Mouse (Mus musculus) cerebellum, postnatal 14 days (tissue): ENCODE measurements around the gene E2f1.

ENCODE experiments used
- DNase-seq, 2 experiments: peaks; one replicate each; pipeline ENCODE4 v3.0.0; 2021; ENCODE audit warnings: mixed read lengths in 2 of 2

E2f1 gene

DNA sequence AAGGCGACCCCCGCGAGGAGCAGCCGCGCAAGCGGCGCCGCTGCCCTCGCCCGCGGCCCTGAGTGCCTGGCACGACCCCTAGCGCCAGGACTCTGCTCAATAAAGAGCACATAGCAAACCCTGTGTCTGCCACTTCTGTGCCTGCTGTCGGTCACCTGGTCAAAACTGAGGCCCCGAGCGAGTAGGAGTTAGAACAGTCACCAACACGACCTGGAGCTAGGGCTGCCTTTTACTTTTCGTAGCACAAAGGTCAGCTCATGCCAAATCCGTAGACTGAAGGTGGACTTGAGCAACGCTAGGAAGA, 19.9 kb downstream of the E2f1 start:
- no peak for DNase-seq

DNA sequence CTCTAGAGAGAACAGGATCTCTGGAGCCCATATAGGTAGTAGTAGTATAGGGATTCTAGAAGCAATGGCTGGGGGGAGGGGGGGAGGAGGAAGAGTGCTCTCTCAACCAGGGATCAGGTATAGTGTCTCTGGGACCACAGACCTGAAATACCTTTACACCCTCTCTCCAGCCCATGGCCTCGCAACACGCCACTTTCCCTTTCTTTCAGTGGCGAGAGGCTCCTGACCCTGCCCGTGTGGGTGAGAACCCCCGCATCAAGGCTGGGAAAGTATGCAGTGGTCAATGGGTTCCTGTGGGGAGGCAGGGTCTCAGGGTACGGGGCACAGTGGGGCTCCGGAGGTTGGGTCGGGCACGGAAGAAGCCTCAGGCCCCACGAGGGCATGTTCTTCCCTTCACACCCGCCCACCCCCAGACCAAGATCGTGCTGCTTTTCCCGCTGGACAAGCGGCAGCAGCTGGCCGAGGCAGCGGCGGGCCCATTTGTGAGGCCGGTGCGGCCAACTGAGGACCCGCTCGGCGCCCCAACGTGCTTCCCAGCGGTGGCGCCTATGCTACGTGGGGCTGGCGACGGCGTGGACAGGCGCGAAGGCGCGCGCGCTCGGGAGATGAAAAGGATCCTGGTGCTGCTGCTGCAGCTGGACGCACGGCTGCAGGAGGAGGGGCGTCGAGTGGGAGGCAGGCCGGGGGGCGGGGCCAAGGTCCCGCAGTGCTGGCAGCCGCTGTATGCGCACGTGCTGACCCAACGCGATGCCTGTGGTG, 20.4 kb downstream of the E2f1 start:
- DNase-seq = peak; percentile 71 to 73

DNA sequence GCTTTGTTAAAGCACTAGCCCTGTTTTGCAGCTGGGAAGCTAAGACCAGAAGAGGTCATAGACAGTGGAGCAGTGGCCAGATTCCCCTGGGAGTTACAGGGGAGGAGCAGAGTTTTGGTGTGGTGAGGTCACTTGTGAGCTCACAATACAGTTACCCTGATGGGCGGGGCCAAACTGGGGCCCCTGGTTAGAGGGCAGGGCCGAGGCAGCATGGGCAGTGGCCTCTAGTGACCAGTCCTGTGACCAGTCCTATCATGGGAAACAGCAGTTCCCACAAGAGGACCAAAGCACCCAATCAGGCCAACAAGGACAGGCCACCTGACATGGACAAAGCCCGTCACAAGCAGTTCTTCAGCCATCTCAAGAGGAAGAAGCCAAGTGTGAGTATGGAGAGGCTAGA, 21.0 kb downstream of the E2f1 start:
- DNase-seq = peak in 1 of 2 experiments; percentile 51

DNA sequence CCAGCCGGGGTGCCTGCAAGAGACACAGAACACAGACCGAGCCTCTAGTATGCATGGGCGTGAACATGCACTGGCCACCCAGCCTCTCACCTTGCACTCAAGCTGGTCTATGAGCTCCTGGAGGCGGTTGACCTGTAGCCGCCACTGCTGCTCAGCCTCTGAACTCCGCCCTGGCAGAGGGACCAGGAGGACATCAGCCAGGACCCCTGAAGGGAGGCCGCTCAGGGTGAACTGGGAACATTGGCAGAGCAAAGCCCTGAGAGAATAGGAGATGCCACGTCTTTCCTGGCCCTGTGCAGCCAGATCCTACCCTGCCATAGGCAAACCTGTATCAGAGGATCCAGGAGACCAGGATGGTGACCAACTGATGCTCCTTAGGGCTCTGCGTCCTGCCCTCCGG, 23.0 kb downstream of the E2f1 start, which contains the start of gene 1700003F12Rik:
Gene 1700003F12Rik, plus strand, starts transcription at position 375 of the 400 bp plus-strand sequence.
- DNase-seq = peak; percentile 51 to 53

DNA sequence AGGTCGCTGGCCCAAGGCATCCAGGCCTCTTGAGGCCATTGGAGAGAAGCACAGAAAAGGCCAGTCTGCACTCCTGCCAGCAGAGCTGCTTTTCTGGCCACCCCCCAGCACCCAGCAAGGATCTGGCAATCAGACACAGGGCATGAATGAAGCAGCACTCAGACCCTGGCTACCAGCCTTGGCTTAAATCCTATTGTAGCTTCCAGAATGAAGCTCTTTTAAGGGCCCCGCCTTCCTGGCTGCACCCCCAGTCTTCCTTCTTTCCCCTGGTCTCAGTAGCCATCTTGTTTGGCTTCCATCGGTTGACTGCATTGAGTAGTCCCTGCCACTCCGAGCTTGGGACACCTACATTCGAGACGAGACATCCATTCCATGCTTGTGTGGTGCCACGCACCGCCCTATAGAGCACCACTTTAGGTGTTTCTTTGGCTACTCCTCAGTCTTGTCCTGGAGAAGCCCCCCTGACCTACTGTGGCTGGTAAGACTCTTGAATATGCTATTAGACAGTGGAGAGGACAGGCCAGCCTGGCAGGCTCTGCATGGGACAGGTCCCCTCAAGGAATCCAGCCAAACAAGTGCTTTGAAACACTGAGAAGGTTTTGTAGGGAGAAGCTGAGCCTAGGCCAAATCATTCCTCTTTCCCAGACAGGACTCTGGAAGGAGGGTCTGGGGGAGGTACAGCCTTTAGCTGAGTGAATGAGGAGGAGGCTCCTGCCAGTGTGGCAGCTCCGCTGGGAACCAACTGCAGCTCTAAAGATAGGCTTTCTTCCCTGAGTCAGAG, 25.9 kb downstream of the E2f1 start:
- peak; percentile 99 for DNase-seq

DNA sequence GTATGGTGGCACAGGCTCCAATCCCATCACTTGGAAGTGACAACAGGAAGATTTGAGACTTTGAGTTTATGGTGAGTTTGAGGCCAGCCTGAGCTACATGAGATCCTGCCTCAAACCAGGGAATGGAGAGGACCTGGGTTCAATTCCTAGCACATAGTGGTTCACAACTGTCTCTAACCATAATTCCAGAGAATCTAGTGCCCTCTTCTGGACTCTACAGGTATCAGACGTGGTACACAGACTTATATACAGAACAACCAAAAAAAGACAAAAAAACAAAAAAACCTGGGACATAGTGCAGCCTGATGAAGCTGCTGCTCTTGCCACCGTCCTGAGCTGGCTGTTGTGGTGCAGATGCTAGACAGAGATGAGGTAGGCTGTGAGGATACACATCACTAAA, 28.1 kb downstream of the E2f1 start:
- peak in 1 of 2 experiments; percentile 15 for DNase-seq

DNA sequence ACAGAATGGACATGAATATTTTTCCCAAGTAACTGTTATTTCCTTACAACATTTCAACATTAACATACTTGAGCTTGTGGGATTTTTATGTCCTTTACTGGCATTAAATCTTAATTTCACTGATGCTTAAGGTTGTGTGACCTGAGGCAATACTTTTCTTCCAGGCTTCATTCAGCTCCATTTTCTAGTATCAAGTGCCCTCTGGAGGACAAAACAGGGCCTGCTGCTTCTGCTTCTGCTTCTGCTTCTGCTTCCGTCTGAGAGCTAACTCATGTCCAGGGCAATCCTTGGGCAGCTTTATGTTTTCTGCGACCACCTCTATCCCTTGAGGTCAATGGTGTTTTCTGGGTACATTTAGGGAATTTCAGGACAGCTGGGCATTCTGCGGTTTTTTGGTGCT, 30.0 kb downstream of the E2f1 start:
- DNase-seq = peak; percentile 81 to 82

DNA sequence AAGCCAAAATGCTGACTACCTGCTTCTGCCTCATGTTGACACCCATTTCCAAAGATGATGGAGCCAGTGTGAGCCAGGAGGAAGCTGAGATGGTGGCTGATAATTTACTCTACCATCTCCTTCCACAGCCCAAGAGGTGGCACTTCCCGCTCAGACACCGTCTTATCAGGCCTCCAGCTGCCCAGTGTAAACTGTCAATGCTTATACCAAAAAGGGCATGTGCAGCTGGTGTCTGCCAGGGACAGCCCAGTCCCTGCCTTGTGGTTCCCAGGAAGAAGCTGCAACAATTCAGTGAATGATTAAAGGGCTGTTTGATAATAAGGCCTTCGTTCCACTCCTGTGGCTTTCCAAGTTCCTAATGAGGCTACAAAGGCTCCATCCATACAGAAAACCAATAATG, 31.0 kb downstream of the E2f1 start:
- peak in 1 of 2 experiments; percentile 24 for DNase-seq

DNA sequence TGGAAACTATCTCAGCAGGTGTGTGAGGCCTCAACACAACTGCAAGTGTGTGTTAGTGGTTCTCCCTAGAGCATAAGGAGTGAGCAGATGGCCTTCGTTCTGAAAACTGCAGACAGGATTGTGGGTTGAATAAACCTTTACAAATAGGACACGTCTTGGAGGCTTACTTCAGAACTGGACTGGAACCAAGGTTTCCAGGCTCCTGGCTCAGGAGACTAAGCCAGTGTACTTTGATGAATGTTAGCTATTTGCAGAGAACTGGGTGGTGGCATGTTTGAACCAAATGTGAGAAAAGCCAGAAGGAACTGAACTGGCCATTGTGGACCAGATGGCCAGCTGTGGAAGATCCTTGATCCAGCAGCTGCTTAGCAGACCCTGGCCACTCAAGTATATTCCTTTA, 31.4 kb downstream of the E2f1 start:
- peak; percentile 28 to 66 for DNase-seq

DNA sequence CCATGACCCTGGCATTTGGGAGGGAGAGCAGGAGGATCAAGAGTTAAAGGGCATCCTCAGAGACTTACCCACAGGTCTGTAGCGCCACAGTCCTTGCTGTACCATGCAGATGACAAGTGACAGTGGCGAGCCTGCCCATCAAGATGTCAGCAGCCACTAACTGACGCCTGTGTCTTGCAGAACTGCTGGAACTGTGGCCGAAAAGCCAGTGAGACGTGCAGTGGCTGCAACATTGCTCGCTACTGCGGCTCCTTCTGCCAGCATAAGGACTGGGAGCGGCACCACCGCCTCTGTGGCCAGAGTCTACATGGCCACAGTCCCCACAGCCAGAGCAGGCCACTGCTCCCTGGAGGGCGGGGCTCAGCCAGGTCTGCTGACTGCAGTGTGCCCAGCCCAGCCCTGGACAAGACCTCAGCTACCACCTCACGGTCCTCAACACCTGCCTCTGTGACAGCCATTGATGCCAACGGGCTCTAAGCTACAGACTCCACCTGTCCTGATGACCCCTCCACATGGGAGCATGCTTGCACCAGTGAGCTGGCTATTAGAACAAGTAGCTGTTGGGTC, 34.9 kb downstream of the E2f1 start:
- no peak for DNase-seq

DNA sequence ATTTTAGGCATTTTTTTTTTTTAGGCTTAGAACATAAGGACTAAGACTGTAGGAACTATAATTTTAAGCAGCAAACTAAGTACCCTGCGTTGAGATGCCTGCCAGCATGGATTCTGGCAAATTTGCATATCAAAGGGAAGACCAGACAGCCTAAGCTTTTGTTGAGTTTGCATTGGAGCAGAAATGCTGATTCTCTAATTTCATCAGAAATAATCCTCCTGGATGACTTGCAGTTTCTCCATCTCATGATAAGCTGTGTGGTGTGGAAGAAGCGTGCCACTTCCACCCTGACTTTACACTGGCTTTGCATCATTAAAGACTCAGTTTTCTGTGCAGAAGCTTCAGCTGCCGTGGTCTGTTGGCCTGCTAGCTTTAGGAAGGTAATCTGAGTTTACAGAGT, 36.8 kb downstream of the E2f1 start:
- DNase-seq = no peak

DNA sequence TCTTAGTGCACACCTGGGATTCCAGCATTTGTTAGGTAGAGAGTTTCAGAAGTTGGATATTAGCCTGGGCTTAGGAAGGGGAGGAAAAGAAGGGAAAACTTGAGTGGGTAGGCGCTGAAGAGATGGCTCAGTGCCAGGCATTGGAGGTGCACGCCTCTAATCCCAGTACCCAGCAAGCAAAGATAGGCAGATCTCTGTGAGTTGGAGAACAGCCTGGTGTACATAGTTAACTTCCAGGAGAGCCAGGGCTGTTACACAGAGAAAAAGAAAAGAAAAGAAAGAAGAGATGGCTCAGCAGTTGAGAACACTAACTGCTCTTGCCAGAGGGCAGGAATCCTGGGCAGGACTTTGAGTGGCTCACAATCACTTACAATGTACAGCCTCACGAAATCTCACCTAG, 43.2 kb downstream of the E2f1 start:
- peak in 1 of 2 experiments; percentile 20 for DNase-seq

DNA sequence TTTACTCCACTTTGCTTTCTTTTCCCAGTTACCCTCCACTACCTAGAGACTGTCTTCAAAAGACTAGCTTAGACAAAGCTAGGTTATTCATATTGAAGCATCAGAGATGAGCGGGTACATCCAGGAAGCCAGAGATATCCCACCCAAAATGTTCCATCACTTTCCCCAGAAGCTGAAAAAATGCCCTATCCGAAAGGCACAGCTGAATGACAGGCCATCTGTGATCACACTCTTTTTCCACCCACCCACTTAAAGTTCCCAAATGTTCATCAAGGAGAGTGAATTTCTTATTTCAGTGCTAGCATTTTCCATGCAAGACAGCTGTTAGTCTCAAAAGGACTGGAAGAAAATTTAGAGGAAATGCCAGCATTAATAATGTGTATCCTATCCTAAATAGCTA, 44.4 kb downstream of the E2f1 start:
- no peak for DNase-seq

DNA sequence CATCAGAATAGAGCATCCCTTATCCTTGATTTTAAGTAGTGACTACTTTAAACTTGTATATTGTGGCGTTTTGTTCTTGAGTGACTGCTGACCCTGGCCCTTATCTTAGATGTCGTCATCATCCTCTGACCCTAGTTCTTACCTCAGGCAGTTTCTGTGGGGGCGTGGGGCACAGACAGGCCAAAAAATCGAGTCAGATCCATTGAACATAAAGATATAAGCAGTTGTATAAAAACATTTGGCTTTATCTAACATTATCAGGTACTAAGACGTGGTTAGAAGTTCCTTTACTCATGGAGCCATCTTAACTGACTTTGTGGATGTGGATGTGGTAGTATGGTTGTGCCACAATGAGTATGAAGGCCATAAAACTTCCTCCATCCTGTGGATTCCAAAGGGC, 47.4 kb downstream of the E2f1 start:
- no peak for DNase-seq

DNA sequence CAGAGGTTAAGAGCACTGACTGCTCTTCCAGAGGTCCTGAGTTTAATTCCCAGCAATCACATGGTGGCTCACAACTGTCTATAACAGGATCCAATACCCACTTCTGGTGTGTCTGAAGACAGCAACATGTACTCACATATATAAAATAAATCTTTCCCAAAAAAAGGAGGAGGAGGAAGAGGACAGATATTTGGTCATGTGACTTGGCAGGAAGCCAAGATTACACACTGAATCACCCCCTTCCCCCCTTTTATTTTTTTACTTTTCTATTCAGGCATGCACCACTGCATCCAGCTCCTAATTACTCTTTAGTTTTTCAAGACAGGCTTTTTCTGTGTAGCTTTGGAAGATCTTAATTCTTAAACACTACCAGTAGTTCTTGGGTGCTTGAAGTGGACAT, 48.2 kb downstream of the E2f1 start:
- DNase-seq = no peak

DNA sequence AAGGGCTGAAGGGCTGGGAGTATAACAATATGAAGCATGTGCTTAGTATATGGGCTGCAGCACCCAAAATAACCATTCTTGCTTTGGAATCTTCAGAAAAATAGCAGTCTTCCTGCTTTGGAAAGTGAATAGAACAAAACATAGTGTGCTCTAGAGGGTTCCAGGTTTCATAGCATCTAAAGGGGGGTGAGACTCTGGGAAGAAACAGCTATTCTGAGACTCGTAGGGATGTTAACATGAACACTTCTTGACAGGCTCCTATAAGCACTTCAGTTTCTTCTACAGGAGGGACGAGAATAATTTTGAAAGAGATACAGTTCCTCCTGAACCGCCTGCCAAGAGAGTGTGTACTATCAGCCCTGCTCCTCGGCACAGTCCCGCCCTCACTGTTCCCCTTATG, 52.3 kb downstream of the E2f1 start:
- DNase-seq = no peak

DNA sequence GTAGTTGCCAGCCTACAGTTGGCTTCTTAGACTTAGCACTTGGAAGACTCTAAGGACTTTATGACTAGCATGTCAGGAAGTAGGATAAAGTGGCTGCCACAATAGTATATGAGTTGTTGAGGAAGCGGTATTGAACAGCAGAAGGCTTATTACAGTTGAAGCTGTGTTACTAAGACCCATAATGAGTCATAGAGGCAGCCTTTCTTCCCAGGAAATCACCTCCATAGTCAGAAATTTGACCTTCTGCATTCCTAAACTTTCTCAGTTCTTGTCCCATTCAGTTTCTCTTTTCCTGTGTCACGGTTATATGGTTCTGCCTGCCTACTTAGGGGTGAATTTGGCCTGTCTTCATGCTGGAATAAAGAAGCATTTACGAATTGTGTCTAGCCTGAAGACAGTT, 52.7 kb downstream of the E2f1 start:
- DNase-seq = no peak

DNA sequence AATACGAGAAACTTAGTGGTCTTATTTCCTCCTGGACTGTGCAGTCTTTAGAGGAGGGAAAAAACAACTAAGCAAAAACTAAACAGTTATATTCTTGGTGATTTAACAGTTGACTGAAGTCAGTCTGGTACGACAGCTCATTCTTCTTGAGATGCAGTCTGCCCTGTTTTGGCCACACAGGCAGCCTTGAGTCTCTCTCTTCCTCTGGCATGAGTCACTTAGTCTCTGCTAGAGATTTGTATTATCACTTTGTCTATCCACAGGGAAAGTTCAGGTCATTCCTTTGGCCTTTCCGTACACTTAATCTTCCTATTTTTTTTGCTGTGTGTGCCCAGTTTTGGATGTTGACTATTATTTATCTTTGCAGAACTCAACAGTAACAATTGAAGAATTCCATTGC, 59.6 kb downstream of the E2f1 start:
- DNase-seq = no peak
